Mouse (Mus musculus) heart, embryonic 14.5 days (tissue): ENCODE measurements around the gene Syt11. TPM values are rescaled to one million over a fixed set of nuclear protein-coding genes. Genes with fewer than 3 reads are reported as not detected.
"Not testable (repeated sequence)": the region's sequence is repeated elsewhere in the genome, so short reads cannot be mapped to it uniquely, and the experiment has no call there.

Source experiments
- ATAC-seq: fragments of 200-750 bp; cut with Nextera tagmentation; 2 replicates; pipeline ENCODE4 v1.8.0; 2017; ENCODE audit warnings: low read depth, moderate TSS enrichment; ENCODE audit not compliant: insufficient number of reproducible peaks, insufficient read depth, low FRiP score
- H3K27ac ChIP-seq, 2 experiments: fragments of 200-500 bp in 1 of 2; fragments of 300-500 bp in 1 of 2; sonication (generic) in 1 of 2; replicated peaks in 1 of 2; 2 replicates each; pipeline ENCODE4 v1.5.1; 2012 to 2014; ENCODE audit warnings: low read depth in 2 of 2, low read length in 2 of 2, control low read depth in 1 of 2, mild to moderate bottlenecking in 1 of 2, mixed read lengths in 1 of 2; ENCODE audit not compliant: control insufficient read depth in 1 of 2, insufficient read depth in 1 of 2
- H3K27me3 ChIP-seq: fragments of 300-500 bp; sonication (generic); 2 replicates; pipeline ENCODE4 v1.6.1; 2014; ENCODE audit warnings: mild to moderate bottlenecking, low read length, control low read depth; ENCODE audit not compliant: control insufficient read depth, insufficient read depth
- H3K36me3 ChIP-seq: fragments of 300-500 bp; sonication (generic); 2 replicates; pipeline ENCODE4 v1.6.1; 2014; ENCODE audit warnings: mild to moderate bottlenecking, control low read depth, low read length, mixed read lengths; ENCODE audit not compliant: control insufficient read depth, insufficient read depth
- H3K4me1 ChIP-seq, 2 experiments: fragments of 200-500 bp in 1 of 2; fragments of 300-500 bp in 1 of 2; sonication (generic) in 1 of 2; 2 replicates each; pipeline ENCODE4 v1.6.1; 2012 to 2014; ENCODE audit warnings: low read length in 2 of 2, control low read depth in 1 of 2, mixed read lengths in 1 of 2; ENCODE audit not compliant: control insufficient read depth in 2 of 2, insufficient read depth in 2 of 2
- H3K4me2 ChIP-seq: fragments of 300-500 bp; sonication (generic); 2 replicates; pipeline ENCODE4 v1.6.1; 2014; ENCODE audit warnings: mild to moderate bottlenecking, low read length
- H3K4me3 ChIP-seq, 2 experiments: fragments of 200-500 bp in 1 of 2; fragments of 300-500 bp in 1 of 2; sonication (generic) in 1 of 2; 2 replicates each; pipeline ENCODE4 v1.5.1; 2012 to 2014; ENCODE audit warnings: low read length in 2 of 2, mild to moderate bottlenecking in 2 of 2, control low read depth in 1 of 2, low read depth in 1 of 2, moderate library complexity in 1 of 2; ENCODE audit not compliant: control insufficient read depth in 1 of 2, insufficient read depth in 1 of 2
- H3K9ac ChIP-seq: fragments of 300-500 bp; sonication (generic); 2 replicates; pipeline ENCODE4 v1.6.1; 2014; ENCODE audit warnings: mild to moderate bottlenecking, low read length
- H3K9me3 ChIP-seq: fragments of 300-500 bp; sonication (generic); 2 replicates; pipeline ENCODE4 v1.6.1; 2016; ENCODE audit warnings: low read length, control low read depth; ENCODE audit not compliant: control insufficient read depth
- WGBS: fragments of 180-500 bp; shearing (Covaris S2); extraction: QIAGEN DNeasy Blood & Tissue Kit; methylation state at CpG from one replicate; pipeline ENCODE4 v1.1.7; 2014; 5-methylcytosine and 5-hydroxymethylcytosine counted together
- polyA plus RNA-seq: library from polyadenylated mRNA; unstranded; fragments of >200 nt; fragmentation: Nextera tagmentation; extraction: Ambion mirVana; gene quantifications from 2 replicates; pipeline ENCODE4 v1.2.1, GENCODE M21; 2014

The Syt11 gene
- polyA plus RNA-seq, 1 experiment from 2014 or later, result 11.1 TPM

- H3K4me3 ChIP-seq, ATAC-seq, H3K9me3 ChIP-seq, H3K4me2 ChIP-seq, H3K27me3 ChIP-seq, H3K36me3 ChIP-seq, H3K27ac ChIP-seq, H3K9ac ChIP-seq, H3K4me1 ChIP-seq: not testable (repeated sequence)
- 82% methylated on average over 6 of the region's 6 CpGs for WGBS
These were observed 1.8 kb downstream of the Syt11 start for GRCm38 (mm10) chr3:88773163-88773562.

DNA sequence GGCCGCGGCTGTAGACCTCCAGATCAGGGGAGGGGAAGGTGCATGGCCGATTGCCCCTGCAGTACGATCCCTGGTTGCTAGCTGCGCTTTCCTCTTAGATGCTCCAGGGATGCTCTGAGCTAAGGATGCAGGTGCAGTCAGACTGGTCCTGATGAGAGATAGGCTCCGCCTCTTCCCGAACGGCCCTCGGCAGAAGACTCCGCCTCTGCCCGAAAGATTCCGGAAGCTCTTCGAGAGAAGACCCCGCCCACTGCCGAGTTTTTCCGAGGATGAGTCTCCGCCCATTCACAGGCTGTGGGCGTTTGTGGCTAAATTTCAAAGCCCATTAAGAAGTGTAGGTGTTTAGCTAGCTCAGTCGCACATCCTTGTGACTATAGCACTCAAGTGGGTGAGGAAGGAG is 2.6 kb downstream of the Syt11 start:
- H3K4me1 ChIP-seq, H3K36me3 ChIP-seq, H3K9me3 ChIP-seq, H3K9ac ChIP-seq, H3K4me3 ChIP-seq, H3K27ac ChIP-seq, H3K27me3 ChIP-seq: not testable (repeated sequence)
- H3K4me2 ChIP-seq, result 0 out of 2 replicates have a peak overlapping the region, but pooled peaks have one; percentile 35
- 1% methylated on average over 19 of the region's 19 CpGs for WGBS
- ATAC-seq, result peak; percentile 44

DNA sequence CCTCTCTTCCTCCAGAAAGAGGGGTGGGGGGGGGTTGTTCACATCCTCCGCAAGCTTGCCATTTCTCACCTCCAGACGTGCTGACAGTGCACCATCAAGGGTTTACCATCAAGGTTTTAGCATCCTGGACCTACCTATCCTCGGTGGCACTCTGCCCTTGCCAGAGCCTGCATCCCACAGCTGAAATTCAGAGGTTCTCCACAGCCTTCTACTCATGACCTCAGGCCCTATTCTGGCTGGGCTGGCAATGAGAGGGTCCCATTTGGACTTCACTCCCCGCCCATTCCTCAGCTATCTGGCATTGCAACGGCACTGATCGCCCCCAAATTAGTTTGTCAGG is 3.1 kb downstream of the Syt11 start:
- H3K4me1 ChIP-seq, H3K9me3 ChIP-seq, H3K27me3 ChIP-seq, H3K9ac ChIP-seq, H3K36me3 ChIP-seq, ATAC-seq: not testable (repeated sequence)
- WGBS, result 9% methylated on average over 3 of the region's 6 CpGs
- peak overlapping the region; percentile 30 to 43 for H3K4me3 ChIP-seq
- peak overlapping the region; percentile 79 to 83; a peak in 3 of 4 replicates for H3K27ac ChIP-seq
- peak overlapping the region; percentile 58 for H3K4me2 ChIP-seq

GRCm38 (mm10) chr3:88771189-88771940 is 3.6 kb downstream of the Syt11 start:
- Histone ChIP-seq H3K27ac (peak overlapping the region; percentile 79 to 83), H3K4me3 (peak overlapping the region; percentile 30 to 43), H3K9ac (peak overlapping the region; percentile 38), H3K4me2 (peak overlapping the region; percentile 58)
- H3K4me1 ChIP-seq, H3K9me3 ChIP-seq, H3K27me3 ChIP-seq, H3K36me3 ChIP-seq: not testable (repeated sequence)
- WGBS, result 2% methylated on average over 17 of the region's 28 CpGs
- ATAC-seq, result peak; percentile 75

- peak overlapping the region; percentile 28 for H3K9ac ChIP-seq
- H3K4me3 ChIP-seq, result no peak overlapping the region
- 0 out of 2 replicates have a peak, but pooled peaks cover 5% of the 10 kb centered on the region for H3K36me3 ChIP-seq
- no peak overlapping the region for H3K27ac ChIP-seq
- H3K4me2 ChIP-seq, result no peak overlapping the region
- H3K4me1 ChIP-seq, result peaks cover 11 to 14% of the 10 kb centered on the region in 2 experiments
- 0 out of 2 replicates have a peak, but pooled peaks have one; percentile 37 for ATAC-seq
- no peaks in the 10 kb centered on the region for H3K9me3 ChIP-seq
- 13% methylated on average over 6 of the region's 6 CpGs for WGBS
- H3K27me3 ChIP-seq, result no peaks in the 10 kb centered on the region
These were observed 12.5 kb downstream of the Syt11 start for GRCm38 (mm10) chr3:88762401-88762831.

- ATAC-seq, result no peak
- Histone ChIP-seq H3K27ac (no peak overlapping the region), H3K36me3 (0 out of 2 replicates have a peak, but pooled peaks cover 5% of the 10 kb centered on the region), H3K9ac (no peak overlapping the region), H3K4me1 (peaks cover 11 to 14% of the 10 kb centered on the region in 2 experiments), H3K4me2 (no peak overlapping the region), H3K27me3 (no peaks in the 10 kb centered on the region), H3K9me3 (no peaks in the 10 kb centered on the region), H3K4me3 (no peak overlapping the region)
- 84% methylated on average over 19 of the region's 19 CpGs for WGBS
These were observed 13.3 kb downstream of the Syt11 start for GRCm38 (mm10) chr3:88761619-88762018.

- Histone ChIP-seq H3K9ac (peak overlapping the region; percentile 68), H3K4me3 (0 out of 4 replicates have a peak overlapping the region, but pooled peaks of 1 of the 2 experiments have one; percentile 9), H3K9me3 (no peaks in the 10 kb centered on the region), H3K36me3 (0 out of 2 replicates have a peak, but pooled peaks cover 5% of the 10 kb centered on the region), H3K27me3 (no peaks in the 10 kb centered on the region), H3K27ac (peak overlapping the region; percentile 87 to 92), H3K4me1 (peaks cover 11 to 25% of the 10 kb centered on the region in 2 experiments), H3K4me2 (peak overlapping the region; percentile 52)
- ATAC-seq, result peak; percentile 60
- whole genome bisulfite sequencing, result 1% methylated on average over 5 of the region's 5 CpGs
These were observed 16.9 kb downstream of the Syt11 start for GRCm38 (mm10) chr3:88758045-88758500.
